ENCODE assay signal across 13 mouse cellular contexts in the genomic region with DNA sequence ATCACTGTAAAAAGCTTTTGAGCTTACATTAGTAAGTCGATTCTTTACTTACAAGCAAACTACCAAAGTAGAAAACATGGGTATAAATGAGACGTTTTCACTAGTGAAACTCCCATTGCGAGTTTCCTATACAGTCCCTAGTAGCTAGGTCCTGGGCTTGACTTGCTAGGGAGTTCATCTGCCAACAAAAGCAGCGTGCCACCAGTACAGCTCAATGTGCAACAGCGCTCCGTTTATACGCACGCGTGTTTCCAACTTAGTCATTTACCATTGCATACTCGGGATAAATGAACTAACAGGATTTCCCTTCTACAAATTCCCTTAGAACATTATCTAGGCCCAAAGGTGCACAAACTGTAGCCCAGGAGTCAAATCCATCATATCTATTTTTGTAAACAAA.
A peak's percentile ranks its signal among the peaks of the same experiment; 100 is the strongest.
DNase-seq lines count a peak whose midpoint lies in the region; TF ChIP-seq lines count a peak whose summit lies in the region.
"Had no signal": no experiment of that assay in that cellular context is flagged by ENCODE, and none has a peak within 500 bp of the region (broad histone marks: within the 10 kb centered on the region; RNA-seq: fewer than 3 reads in every experiment).

No protein-coding gene starts in this region.

- intact Hi-C loops in gastrocnemius, adult 2 months (cut with DNase I), result no loop called here

- no peak for DNase-seq in gastrocnemius, adult 2 months
- DNase-seq in gastrocnemius, adult 18-20 months (ENCODE audit: low spot score), result no peak
- DNase-seq in brain, embryonic 14.5 days (ENCODE audit: low read depth), result peak; percentile 29
- peak; percentile 59 for DNase-seq in cerebellum, adult 9-11 months
- DNase-seq in layer of hippocampus, adult 9-10 months (ENCODE audit: low spot score), result peak; percentile 16
- DNase-seq in retina, postnatal 1 day, result no peak
- DNase-seq in urinary bladder, postnatal 25 days (ENCODE audit: low spot score), result no peak

- no peak for TF ChIP-seq POLR2A in brain, embryonic 14.5 days (IDR thresholded peaks at IDR 0.05; ENCODE audit: borderline replicate concordance, extremely low read depth, insufficient read depth, insufficient read length, poor library complexity, severe bottlenecking)

- no peak for TF ChIP-seq CTCF in gastrocnemius, adult 2 months (IDR thresholded peaks at IDR 0.05)
- no peak for TF ChIP-seq CTCF in brain, embryonic 14.5 days (IDR thresholded peaks at IDR 0.05; ENCODE audit: borderline replicate concordance, extremely low read depth, insufficient read depth, insufficient read length)

- H3K4me3 ChIP-seq in gastrocnemius, adult 2 months, result no peak overlapping the region
- H3K4me3 ChIP-seq: embryonic facial prominence, embryonic 10.5 days; forebrain, embryonic 15.5 days; limb, embryonic 15.5 days; megakaryocyte, embryonic 14.5 days; midbrain, embryonic 15.5 days had no signal

- H3K27ac ChIP-seq in gastrocnemius, adult 2 months, result peak overlapping the region; percentile 35; the same call in 1 of the 2 replicates
- H3K27ac ChIP-seq: embryonic facial prominence, embryonic 10.5 days; kidney, postnatal 0 days had no signal

Comparison
In these comparisons a context has a peak if more than half of its experiments do, and no peak if none do; other contexts are left out.
1. DNase-seq: peak in brain, embryonic 14.5 days (single experiment), cerebellum, adult 9-11 months (single experiment) and layer of hippocampus, adult 9-10 months (single experiment); none in gastrocnemius, adult 2 months (single experiment), gastrocnemius, adult 18-20 months (single experiment), retina, postnatal 1 day (single experiment) and urinary bladder, postnatal 25 days (single experiment).